Mouse (Mus musculus): Measurements from ENCODE around the gene Zc3h12c. TPM values are rescaled to one million over a fixed set of nuclear protein-coding genes. Genes with fewer than 3 reads are reported as not detected.

The Zc3h12c gene
- polyA plus RNA-seq, 1 experiment from 2014 or later: 1.7 TPM

DNA sequence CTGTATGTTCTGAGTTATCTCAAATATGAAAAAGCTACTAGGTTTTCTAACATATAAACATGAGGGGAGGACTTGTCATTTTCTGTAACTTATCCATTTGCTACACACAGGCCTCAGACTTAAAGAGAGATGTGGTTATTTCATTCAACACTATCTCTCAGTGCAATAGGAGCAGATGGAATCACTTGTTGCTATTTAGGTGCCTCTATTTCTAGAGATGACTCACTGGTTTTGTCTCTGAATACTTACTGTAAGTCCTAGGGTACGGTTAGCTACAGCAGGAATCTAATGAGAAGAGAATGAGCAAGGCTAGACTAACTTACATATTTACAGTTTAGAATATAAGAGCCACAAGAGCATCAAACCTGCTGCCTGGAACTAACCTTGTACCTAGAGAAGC lies 9.8 kb downstream of the Zc3h12c start:
- Histone ChIP-seq H3K4me3 (ENCODE audit: low read depth, low read length) (no peak overlapping the region), H3K36me3 (ENCODE audit: control insufficient read depth, insufficient read depth, low read length) (no peaks in the 10 kb centered on the region), H3K4me1 (replicated peaks; ENCODE audit: control insufficient read depth, insufficient read depth, low read length) (no peaks in the 10 kb centered on the region), H3K9me3 (ENCODE audit: control insufficient read depth, low read length) (0 out of 2 replicates have a peak, but pooled peaks cover 4% of the 10 kb centered on the region), H3K27ac (ENCODE audit: low read depth, low read length) (no peak overlapping the region), H3K4me2 (no peak overlapping the region), H3K9ac (ENCODE audit: low read depth, low read length) (no peak overlapping the region), H3K27me3 (replicated peaks; ENCODE audit: control insufficient read depth, insufficient read depth, low read length) (no peaks in the 10 kb centered on the region)
- ATAC-seq (replicated peaks; ENCODE audit: low FRiP score) (no peak), DNase-seq (ENCODE audit: low spot score) (no peak)
- 78% methylated on average over 1 of the region's 1 CpGs for WGBS

DNA sequence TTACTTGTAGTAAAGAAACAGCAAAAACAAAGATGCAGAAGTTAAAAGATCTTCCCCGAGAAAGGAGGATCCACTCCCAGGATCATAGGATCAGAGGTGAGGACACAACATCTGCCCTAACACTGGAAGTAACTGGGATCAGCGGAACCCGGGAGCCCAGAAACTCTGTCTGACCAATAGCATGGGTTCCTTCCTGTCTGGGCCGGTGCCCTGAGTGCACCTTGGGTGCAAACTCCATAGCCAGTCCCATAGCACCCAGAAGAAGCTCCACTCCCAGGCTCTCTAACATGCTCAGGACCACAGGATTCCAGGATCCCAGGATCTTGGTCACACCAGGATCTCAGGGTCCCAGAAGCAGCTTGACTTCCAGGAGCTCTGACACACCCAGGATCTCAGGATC lies 13.0 kb downstream of the Zc3h12c start:
- H3K36me3 ChIP-seq (ENCODE audit: control insufficient read depth, insufficient read depth, low read length): no peaks in the 10 kb centered on the region
- no peak overlapping the region for H3K4me2 ChIP-seq
- no peaks in the 10 kb centered on the region for H3K27me3 ChIP-seq (replicated peaks; ENCODE audit: control insufficient read depth, insufficient read depth, low read length)
- ATAC-seq (replicated peaks; ENCODE audit: low FRiP score): no peak
- no peak overlapping the region for H3K27ac ChIP-seq (ENCODE audit: low read depth, low read length)
- H3K4me3 ChIP-seq (ENCODE audit: low read depth, low read length): no peak overlapping the region
- H3K9me3 ChIP-seq (ENCODE audit: control insufficient read depth, low read length): no peaks in the 10 kb centered on the region
- 70% methylated on average over 4 of the region's 4 CpGs for WGBS
- H3K9ac ChIP-seq (ENCODE audit: low read depth, low read length): no peak overlapping the region
- DNase-seq (ENCODE audit: low spot score): no peak
- H3K4me1 ChIP-seq (replicated peaks; ENCODE audit: control insufficient read depth, insufficient read depth, low read length): no peaks in the 10 kb centered on the region

DNA sequence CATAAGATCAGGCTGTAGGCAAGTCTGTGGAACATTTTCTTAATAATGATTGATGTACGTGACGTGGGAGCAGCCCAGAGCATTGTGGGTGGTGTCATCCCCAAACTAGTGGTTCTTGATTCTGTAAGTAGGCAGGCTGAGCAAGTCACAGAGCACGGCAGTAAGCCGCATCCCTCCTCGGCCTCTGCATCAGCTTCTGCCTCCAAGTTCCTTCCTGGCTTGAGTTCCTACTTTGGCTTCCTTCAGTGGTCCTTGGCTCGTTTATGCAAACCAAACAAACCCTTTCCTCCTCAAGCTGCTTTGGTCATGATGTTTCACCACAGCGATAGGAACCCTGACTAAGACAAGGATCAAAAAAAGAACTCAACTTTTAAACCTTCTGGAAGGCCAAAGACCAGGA lies 14.1 kb downstream of the Zc3h12c start:
- no peak overlapping the region for H3K27ac ChIP-seq (ENCODE audit: low read depth, low read length)
- no peak overlapping the region for H3K4me2 ChIP-seq
- no peaks in the 10 kb centered on the region for H3K9me3 ChIP-seq (ENCODE audit: control insufficient read depth, low read length)
- ATAC-seq (replicated peaks; ENCODE audit: low FRiP score) (no peak), DNase-seq (ENCODE audit: low spot score) (no peak)
- no peaks in the 10 kb centered on the region for H3K36me3 ChIP-seq (ENCODE audit: control insufficient read depth, insufficient read depth, low read length)
- no peaks in the 10 kb centered on the region for H3K27me3 ChIP-seq (replicated peaks; ENCODE audit: control insufficient read depth, insufficient read depth, low read length)
- H3K4me1 ChIP-seq (replicated peaks; ENCODE audit: control insufficient read depth, insufficient read depth, low read length): no peaks in the 10 kb centered on the region
- WGBS: 59% methylated on average over 7 of the region's 7 CpGs
- no peak overlapping the region for H3K9ac ChIP-seq (ENCODE audit: low read depth, low read length)
- H3K4me3 ChIP-seq (ENCODE audit: low read depth, low read length): no peak overlapping the region

DNA sequence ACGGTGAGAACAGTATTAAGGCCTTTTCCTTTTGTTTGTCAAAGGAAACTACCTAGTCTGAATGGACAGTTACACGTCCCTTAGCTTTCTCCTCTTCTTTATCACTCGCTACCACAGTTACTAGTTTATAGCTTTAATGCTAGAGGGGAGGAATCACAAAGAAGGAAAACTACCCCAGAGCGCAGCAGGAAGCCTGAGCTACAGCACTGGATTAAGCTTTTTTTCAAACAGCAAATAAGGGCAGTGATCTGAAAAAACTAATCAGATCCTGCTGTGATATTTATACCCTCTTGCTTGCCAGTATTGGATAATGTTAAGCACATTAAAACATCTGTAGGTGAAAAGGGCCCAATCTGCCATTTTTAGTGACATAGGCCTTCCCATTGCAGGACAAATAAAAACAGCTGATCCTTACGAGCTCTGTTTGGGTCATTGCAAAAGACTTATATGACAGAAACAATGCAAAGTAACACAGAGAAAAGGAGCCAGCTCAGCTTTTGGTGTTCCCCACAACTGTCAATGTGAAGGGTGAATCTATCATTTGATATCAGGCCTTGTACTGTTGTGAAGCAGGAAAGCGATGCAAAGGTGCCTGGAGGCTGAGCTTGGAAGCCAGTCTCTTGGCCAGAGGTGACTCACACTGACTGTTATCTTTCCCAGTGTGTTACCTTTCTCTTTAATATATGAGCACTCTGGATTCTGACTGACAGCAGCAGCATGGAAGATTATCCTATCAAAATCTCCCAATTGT lies 16.1 kb downstream of the Zc3h12c start:
- H3K36me3 ChIP-seq (ENCODE audit: control insufficient read depth, insufficient read depth, low read length): no peaks in the 10 kb centered on the region
- H3K4me2 ChIP-seq: no peak overlapping the region
- H3K9ac ChIP-seq (ENCODE audit: low read depth, low read length): no peak overlapping the region
- DNase-seq (ENCODE audit: low spot score) (no peak), ATAC-seq (replicated peaks; ENCODE audit: low FRiP score) (no peak)
- no peaks in the 10 kb centered on the region for H3K27me3 ChIP-seq (replicated peaks; ENCODE audit: control insufficient read depth, insufficient read depth, low read length)
- no peak overlapping the region for H3K27ac ChIP-seq (ENCODE audit: low read depth, low read length)
- no peak overlapping the region for H3K4me3 ChIP-seq (ENCODE audit: low read depth, low read length)
- no peaks in the 10 kb centered on the region for H3K9me3 ChIP-seq (ENCODE audit: control insufficient read depth, low read length)
- H3K4me1 ChIP-seq (replicated peaks; ENCODE audit: control insufficient read depth, insufficient read depth, low read length): no peaks in the 10 kb centered on the region
- WGBS: 77% methylated on average over 6 of the region's 6 CpGs

DNA sequence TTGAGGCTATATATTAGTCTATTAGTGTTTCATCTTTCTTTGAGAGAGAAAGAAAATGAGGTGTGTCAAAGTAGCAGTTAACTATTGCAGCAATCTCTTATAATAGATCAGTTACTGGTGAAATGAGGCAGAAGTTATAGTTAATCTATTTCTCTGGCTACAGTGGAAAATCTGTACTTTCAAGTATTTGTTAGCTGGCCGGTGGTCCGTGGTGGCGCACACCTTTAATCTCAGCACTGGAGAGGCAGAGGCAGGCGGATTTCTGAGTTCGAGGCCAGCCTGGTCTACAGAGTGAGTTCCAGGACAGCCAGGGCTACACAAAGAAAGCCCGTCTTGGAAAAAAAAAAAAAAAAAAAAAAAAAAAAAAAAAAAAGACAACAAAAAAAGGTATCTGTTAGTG lies 18.6 kb downstream of the Zc3h12c start:
- Histone ChIP-seq H3K27ac (ENCODE audit: low read depth, low read length) (no peak overlapping the region), H3K4me3 (ENCODE audit: low read depth, low read length) (no peak overlapping the region), H3K27me3 (replicated peaks; ENCODE audit: control insufficient read depth, insufficient read depth, low read length) (no peaks in the 10 kb centered on the region), H3K9me3 (ENCODE audit: control insufficient read depth, low read length) (no peaks in the 10 kb centered on the region), H3K9ac (ENCODE audit: low read depth, low read length) (no peak overlapping the region), H3K4me2 (no peak overlapping the region), H3K4me1 (replicated peaks; ENCODE audit: control insufficient read depth, insufficient read depth, low read length) (no peaks in the 10 kb centered on the region), H3K36me3 (ENCODE audit: control insufficient read depth, insufficient read depth, low read length) (no peaks in the 10 kb centered on the region)
- DNase-seq (ENCODE audit: low spot score) (no peak), ATAC-seq (replicated peaks; ENCODE audit: low FRiP score) (no peak)
- WGBS: 82% methylated on average over 6 of the region's 6 CpGs

DNA sequence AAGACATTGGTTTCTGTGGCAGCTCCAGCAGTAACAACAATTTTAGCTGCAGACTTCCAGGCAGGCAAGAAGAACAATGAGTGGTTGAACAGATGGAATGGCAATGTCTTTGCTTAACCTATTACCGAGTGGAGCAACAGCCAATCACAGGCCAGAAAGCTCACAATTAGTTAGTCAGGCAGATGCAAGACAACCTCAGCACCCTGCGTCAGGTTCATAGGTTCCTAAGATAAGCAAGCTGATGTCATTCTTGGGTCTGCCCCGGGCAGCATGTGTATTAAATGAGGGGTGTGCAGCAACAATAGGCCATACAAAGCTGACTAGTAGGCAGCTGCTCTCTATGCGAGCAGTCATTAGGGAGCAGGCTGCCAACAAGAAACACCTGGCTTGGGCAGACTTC lies 19.1 kb downstream of the Zc3h12c start:
- DNase-seq (ENCODE audit: low spot score): no peak
- ATAC-seq (replicated peaks; ENCODE audit: low FRiP score): no peak
- Histone ChIP-seq H3K27ac (ENCODE audit: low read depth, low read length) (no peak overlapping the region), H3K36me3 (ENCODE audit: control insufficient read depth, insufficient read depth, low read length) (no peaks in the 10 kb centered on the region), H3K4me3 (ENCODE audit: low read depth, low read length) (no peak overlapping the region), H3K27me3 (replicated peaks; ENCODE audit: control insufficient read depth, insufficient read depth, low read length) (no peaks in the 10 kb centered on the region), H3K9ac (ENCODE audit: low read depth, low read length) (no peak overlapping the region), H3K9me3 (ENCODE audit: control insufficient read depth, low read length) (no peaks in the 10 kb centered on the region), H3K4me1 (replicated peaks; ENCODE audit: control insufficient read depth, insufficient read depth, low read length) (no peaks in the 10 kb centered on the region), H3K4me2 (no peak overlapping the region)
- WGBS: 59% methylated on average over 4 of the region's 4 CpGs

DNA sequence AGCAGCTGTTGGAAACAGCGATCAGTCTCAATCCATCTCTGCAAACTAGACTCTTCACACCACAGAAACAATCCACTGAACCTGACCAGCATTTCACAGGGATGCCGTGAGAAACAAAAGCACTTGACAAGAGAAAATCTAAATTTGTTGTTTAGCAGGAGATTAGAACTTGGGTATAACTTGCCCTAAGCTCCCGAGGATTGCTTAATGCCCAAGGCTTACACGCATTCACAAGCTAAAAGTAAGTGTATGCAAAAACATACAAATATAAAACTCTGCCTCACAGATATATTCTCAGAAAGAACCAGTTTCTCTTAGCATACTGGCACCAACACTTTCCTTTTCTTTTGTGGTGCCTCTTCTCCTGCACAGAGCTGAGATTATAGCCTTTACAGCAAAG lies 19.5 kb downstream of the Zc3h12c start:
- Histone ChIP-seq H3K27me3 (replicated peaks; ENCODE audit: control insufficient read depth, insufficient read depth, low read length) (no peaks in the 10 kb centered on the region), H3K27ac (ENCODE audit: low read depth, low read length) (no peak overlapping the region), H3K9me3 (ENCODE audit: control insufficient read depth, low read length) (no peaks in the 10 kb centered on the region), H3K36me3 (ENCODE audit: control insufficient read depth, insufficient read depth, low read length) (no peaks in the 10 kb centered on the region), H3K9ac (ENCODE audit: low read depth, low read length) (no peak overlapping the region), H3K4me1 (replicated peaks; ENCODE audit: control insufficient read depth, insufficient read depth, low read length) (no peaks in the 10 kb centered on the region), H3K4me3 (ENCODE audit: low read depth, low read length) (no peak overlapping the region), H3K4me2 (no peak overlapping the region)
- WGBS: 82% methylated on average over 4 of the region's 4 CpGs
- ATAC-seq (replicated peaks; ENCODE audit: low FRiP score) (no peak), DNase-seq (ENCODE audit: low spot score) (no peak)

DNA sequence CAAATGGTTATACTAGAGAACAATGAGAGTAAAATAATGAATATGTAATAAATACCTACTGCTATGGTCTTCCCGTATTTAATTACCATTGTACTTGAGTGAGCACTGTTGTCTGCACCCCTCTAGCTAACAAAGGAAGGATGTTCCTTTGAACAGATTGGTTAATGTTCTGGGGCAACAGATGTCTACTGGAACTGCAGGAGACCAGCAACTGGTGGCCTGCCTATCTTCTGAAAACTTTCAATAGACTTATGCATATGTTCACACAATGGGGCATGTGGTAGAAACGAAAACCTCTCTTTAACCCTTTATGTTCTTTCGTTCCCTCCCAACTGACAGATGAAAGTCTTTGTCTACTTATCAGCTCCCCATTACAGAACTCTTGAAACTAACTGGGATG lies 20.1 kb downstream of the Zc3h12c start:
- Histone ChIP-seq H3K9ac (ENCODE audit: low read depth, low read length) (no peak overlapping the region), H3K4me1 (replicated peaks; ENCODE audit: control insufficient read depth, insufficient read depth, low read length) (no peaks in the 10 kb centered on the region), H3K27me3 (replicated peaks; ENCODE audit: control insufficient read depth, insufficient read depth, low read length) (no peaks in the 10 kb centered on the region), H3K4me2 (no peak overlapping the region), H3K27ac (ENCODE audit: low read depth, low read length) (no peak overlapping the region), H3K9me3 (ENCODE audit: control insufficient read depth, low read length) (no peaks in the 10 kb centered on the region), H3K4me3 (ENCODE audit: low read depth, low read length) (no peak overlapping the region), H3K36me3 (ENCODE audit: control insufficient read depth, insufficient read depth, low read length) (no peaks in the 10 kb centered on the region)
- DNase-seq (ENCODE audit: low spot score) (no peak), ATAC-seq (replicated peaks; ENCODE audit: low FRiP score) (no peak)
- WGBS: 75% methylated on average over 3 of the region's 3 CpGs

DNA sequence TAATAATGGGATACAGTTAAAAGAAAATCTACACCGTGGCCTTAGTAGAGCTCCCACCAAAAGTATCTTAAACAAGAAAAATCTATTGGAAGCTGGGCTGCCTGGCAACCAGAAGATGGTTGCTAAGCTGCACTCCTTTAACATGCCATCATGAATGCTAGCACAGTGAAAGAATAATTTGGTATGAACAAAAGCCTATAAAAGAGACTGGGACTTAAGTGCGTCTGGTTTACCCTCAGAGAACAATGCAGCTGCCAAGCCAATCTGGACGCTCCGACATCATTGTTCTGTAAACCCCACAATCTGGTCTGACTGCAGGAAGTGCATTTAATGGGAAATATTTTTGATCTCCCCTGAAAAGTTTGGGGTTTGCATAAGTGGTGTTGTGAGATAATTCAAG lies 22.1 kb downstream of the Zc3h12c start:
- Histone ChIP-seq H3K36me3 (ENCODE audit: control insufficient read depth, insufficient read depth, low read length) (no peaks in the 10 kb centered on the region), H3K9me3 (ENCODE audit: control insufficient read depth, low read length) (no peaks in the 10 kb centered on the region), H3K9ac (ENCODE audit: low read depth, low read length) (no peak overlapping the region), H3K27me3 (replicated peaks; ENCODE audit: control insufficient read depth, insufficient read depth, low read length) (no peaks in the 10 kb centered on the region), H3K4me1 (replicated peaks; ENCODE audit: control insufficient read depth, insufficient read depth, low read length) (no peaks in the 10 kb centered on the region), H3K4me2 (no peak overlapping the region), H3K27ac (ENCODE audit: low read depth, low read length) (no peak overlapping the region), H3K4me3 (ENCODE audit: low read depth, low read length) (no peak overlapping the region)
- WGBS: 82% methylated on average over 4 of the region's 4 CpGs
- ATAC-seq (replicated peaks; ENCODE audit: low FRiP score) (no peak), DNase-seq (ENCODE audit: low spot score) (no peak)
